Mouse (Mus musculus): ENCODE data around the gene Chst11.

- TF ChIP-seq CTCF (IDR thresholded peaks at IDR 0.05; ENCODE audit: borderline replicate concordance, extremely low read depth, insufficient read depth, insufficient read length) (no peak), POLR2A (IDR thresholded peaks at IDR 0.05; ENCODE audit: borderline replicate concordance, extremely low read depth, insufficient read depth, insufficient read length, poor library complexity, severe bottlenecking) (no peak)
Measured at GRCm38 (mm10) chr10:82997460-82997859, 12.2 kb downstream of the Chst11 start.
